Mouse (Mus musculus) lung, postnatal 10 days (tissue): ENCODE data around the gene Glrb.

Experiments used
- DNase-seq: peaks from one replicate; pipeline ENCODE4 v3.0.0; 2021

Glrb gene

GRCm38 (mm10) chr3:80818619-80819018 is 94.8 kb downstream of the Glrb start:
- no peak for DNase-seq

GRCm38 (mm10) chr3:80813734-80814133 is 99.7 kb downstream of the Glrb start:
- DNase-seq, result no peak

- no peak for DNase-seq
Observed at GRCm38 (mm10) chr3:80812237-80812636, 101.2 kb downstream of the Glrb start.

GRCm38 (mm10) chr3:80805327-80805726 is 108.1 kb downstream of the Glrb start:
- DNase-seq, result no peak

GRCm38 (mm10) chr3:80803811-80804210 is 109.6 kb downstream of the Glrb start:
- no peak for DNase-seq

- DNase-seq, result no peak
Observed at GRCm38 (mm10) chr3:80803211-80803610, 110.2 kb downstream of the Glrb start.

- peak; percentile 71 for DNase-seq
Observed at GRCm38 (mm10) chr3:80802596-80803081, 110.8 kb downstream of the Glrb start, which contains the start of gene Gria2. Gria2 (minus strand) TSS chr3:80802835.

GRCm38 (mm10) chr3:80801827-80802310 is 111.6 kb downstream of the Glrb start:
- no peak for DNase-seq

GRCm38 (mm10) chr3:80800995-80801826 is 112.2 kb downstream of the Glrb start:
- DNase-seq, result peak; percentile 5

- peak; percentile 3 for DNase-seq
Observed at GRCm38 (mm10) chr3:80800299-80800994, 113.0 kb downstream of the Glrb start.

GRCm38 (mm10) chr3:80797935-80798334 is 115.5 kb downstream of the Glrb start:
- DNase-seq, result no peak

- no peak for DNase-seq
Observed at GRCm38 (mm10) chr3:80796764-80797163, 116.7 kb downstream of the Glrb start.

- DNase-seq, result no peak
Observed at GRCm38 (mm10) chr3:80795284-80795683, 118.2 kb downstream of the Glrb start.
